Mouse (Mus musculus): ENCODE measurements at regions not wholly inside any gene's neighbourhood (a gene's known extent, or its start where the extent isn't known, plus 50 kb on each side); places are given as distances from the start of the nearest gene placed in this dataset.

DNA sequence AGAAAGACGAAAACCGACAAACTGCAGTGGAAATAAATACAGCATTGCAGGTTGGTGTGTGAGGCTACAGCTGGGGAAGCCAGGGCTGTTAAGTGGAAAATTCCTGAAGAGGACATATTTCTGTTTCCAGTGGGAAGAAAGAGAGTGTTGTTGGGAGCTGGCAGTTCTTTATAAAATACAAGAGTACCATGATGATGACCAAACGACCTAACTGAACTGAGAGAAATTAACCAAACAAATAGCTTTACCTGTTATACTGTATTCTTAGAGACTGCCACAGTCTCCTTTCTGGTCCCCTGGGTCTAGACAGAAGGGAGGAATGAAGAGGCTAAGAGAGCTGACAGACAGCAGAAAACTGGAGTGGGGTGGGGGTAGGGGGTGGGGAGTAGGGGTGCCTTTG lies 517.9 kb downstream of the Nyap2 start:
- Histone ChIP-seq H3K36me3 (ENCODE audit: control insufficient read depth, insufficient read depth, low read length) (no peaks in the 10 kb centered on the region), H3K9ac (replicated peaks; ENCODE audit: low read depth, low read length) (no peak overlapping the region), H3K9me3 (ENCODE audit: control insufficient read depth, low read depth, low read length) (no peaks in the 10 kb centered on the region; the same call in 1 of the 2 replicates), H3K27ac (ENCODE audit: low read length) (no peak overlapping the region), H3K27me3 (ENCODE audit: control insufficient read depth, insufficient read depth, low read length) (no peaks in the 10 kb centered on the region), H3K4me1 (ENCODE audit: control insufficient read depth, insufficient read depth, low read length) (no peaks in the 10 kb centered on the region), H3K4me2 (replicated peaks; ENCODE audit: low read depth, low read length) (no peak overlapping the region), H3K4me3 (ENCODE audit: low read depth, low read length) (no peak overlapping the region)
- ATAC-seq (ENCODE audit: insufficient number of reproducible peaks, insufficient read depth, low FRiP score, low read depth), result no peak
- WGBS, result 26% methylated on average over 3 of the region's 3 CpGs

DNA sequence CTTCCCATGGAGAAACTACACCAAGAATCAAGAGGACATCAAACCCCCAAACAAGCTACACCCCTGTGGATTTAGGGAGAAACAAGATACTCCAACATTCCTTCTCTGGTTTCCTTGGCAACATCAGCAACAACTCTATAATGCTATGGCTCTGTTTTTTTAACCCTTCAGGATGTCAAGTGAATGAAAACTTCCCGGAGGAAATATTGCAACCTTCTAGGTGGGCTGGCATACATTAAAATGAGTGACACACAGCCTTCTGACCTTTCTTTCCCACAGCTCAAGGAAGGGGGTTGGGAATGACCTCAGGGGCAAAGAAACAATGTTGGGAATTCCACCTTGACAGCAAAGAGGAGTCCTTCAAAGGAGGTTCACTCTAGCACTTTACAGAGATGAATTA lies 532.0 kb downstream of the Nyap2 start:
- Histone ChIP-seq H3K27me3 (ENCODE audit: control insufficient read depth, insufficient read depth, low read length) (no peaks in the 10 kb centered on the region), H3K9me3 (ENCODE audit: control insufficient read depth, low read depth, low read length) (no peaks in the 10 kb centered on the region), H3K36me3 (ENCODE audit: control insufficient read depth, insufficient read depth, low read length) (no peaks in the 10 kb centered on the region), H3K4me1 (ENCODE audit: control insufficient read depth, insufficient read depth, low read length) (no peaks in the 10 kb centered on the region), H3K27ac (ENCODE audit: low read length) (no peak overlapping the region), H3K4me3 (ENCODE audit: low read depth, low read length) (no peak overlapping the region), H3K9ac (replicated peaks; ENCODE audit: low read depth, low read length) (no peak overlapping the region), H3K4me2 (replicated peaks; ENCODE audit: low read depth, low read length) (no peak overlapping the region)
- no peak for ATAC-seq (ENCODE audit: insufficient number of reproducible peaks, insufficient read depth, low FRiP score, low read depth)
- WGBS, result 2% methylated on average over 1 of the region's 1 CpGs

DNA sequence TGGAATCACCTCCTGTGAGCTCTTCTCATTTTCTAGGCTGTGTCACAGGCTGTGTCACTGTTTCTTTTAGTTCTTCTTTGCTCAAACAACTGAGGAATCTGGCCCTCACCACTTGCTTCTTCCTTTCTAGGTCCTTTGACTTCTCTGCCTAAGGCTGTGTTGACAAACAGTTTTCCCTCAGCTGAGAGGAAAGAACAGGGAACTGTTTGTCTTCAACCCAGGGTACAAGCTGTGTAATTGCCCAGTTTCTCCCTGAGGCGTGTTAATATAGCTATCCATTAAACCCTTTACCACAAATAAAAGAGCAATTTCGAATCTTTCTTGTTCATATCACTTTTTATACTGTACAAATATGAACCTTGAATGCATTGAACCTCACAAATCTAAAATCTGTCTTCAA lies 542.1 kb downstream of the Nyap2 start:
- H3K4me1 ChIP-seq (ENCODE audit: control insufficient read depth, insufficient read depth, low read length), result no peaks in the 10 kb centered on the region
- 80% methylated on average over 2 of the region's 2 CpGs for WGBS
- ATAC-seq (ENCODE audit: insufficient number of reproducible peaks, insufficient read depth, low FRiP score, low read depth), result no peak

GRCm38 (mm10) chr1:81624141-81624540 lies 547.4 kb downstream of the Nyap2 start:
- no peaks in the 10 kb centered on the region for H3K9me3 ChIP-seq (ENCODE audit: control insufficient read depth, low read depth, low read length)
- no peak for ATAC-seq (ENCODE audit: insufficient number of reproducible peaks, insufficient read depth, low FRiP score, low read depth)
- H3K4me1 ChIP-seq (ENCODE audit: control insufficient read depth, insufficient read depth, low read length), result no peaks in the 10 kb centered on the region
- H3K36me3 ChIP-seq (ENCODE audit: control insufficient read depth, insufficient read depth, low read length), result no peaks in the 10 kb centered on the region
- H3K27ac ChIP-seq (ENCODE audit: low read length), result no peak overlapping the region
- H3K9ac ChIP-seq (replicated peaks; ENCODE audit: low read depth, low read length), result no peak overlapping the region
- 70% methylated on average over 4 of the region's 4 CpGs for WGBS
- no peaks in the 10 kb centered on the region for H3K27me3 ChIP-seq (ENCODE audit: control insufficient read depth, insufficient read depth, low read length)
- H3K4me2 ChIP-seq (replicated peaks; ENCODE audit: low read depth, low read length), result no peak overlapping the region
- no peak overlapping the region for H3K4me3 ChIP-seq (ENCODE audit: low read depth, low read length)

More for the DNA sequence above, 542.1 kb downstream of the Nyap2 start:
- Histone ChIP-seq H3K27ac (ENCODE audit: low read length) (no peak overlapping the region), H3K4me3 (ENCODE audit: low read depth, low read length) (no peak overlapping the region), H3K36me3 (ENCODE audit: control insufficient read depth, insufficient read depth, low read length) (no peaks in the 10 kb centered on the region), H3K27me3 (ENCODE audit: control insufficient read depth, insufficient read depth, low read length) (no peaks in the 10 kb centered on the region), H3K9ac (replicated peaks; ENCODE audit: low read depth, low read length) (no peak overlapping the region), H3K9me3 (ENCODE audit: control insufficient read depth, low read depth, low read length) (no peaks in the 10 kb centered on the region), H3K4me2 (replicated peaks; ENCODE audit: low read depth, low read length) (no peak overlapping the region)

GRCm38 (mm10) chr1:81632704-81633103 lies 556.0 kb downstream of the Nyap2 start:
- H3K27me3 ChIP-seq (ENCODE audit: control insufficient read depth, insufficient read depth, low read length), result no peaks in the 10 kb centered on the region
- H3K4me3 ChIP-seq (ENCODE audit: low read depth, low read length), result no peak overlapping the region
- H3K27ac ChIP-seq (ENCODE audit: low read length), result no peak overlapping the region
- ATAC-seq (ENCODE audit: insufficient number of reproducible peaks, insufficient read depth, low FRiP score, low read depth), result no peak
- no peak overlapping the region for H3K4me2 ChIP-seq (replicated peaks; ENCODE audit: low read depth, low read length)
- no peaks in the 10 kb centered on the region for H3K4me1 ChIP-seq (ENCODE audit: control insufficient read depth, insufficient read depth, low read length)
- H3K36me3 ChIP-seq (ENCODE audit: control insufficient read depth, insufficient read depth, low read length), result no peaks in the 10 kb centered on the region
- 77% methylated on average over 1 of the region's 1 CpGs for WGBS
- no peak overlapping the region for H3K9ac ChIP-seq (replicated peaks; ENCODE audit: low read depth, low read length)
- H3K9me3 ChIP-seq (ENCODE audit: control insufficient read depth, low read depth, low read length), result no peaks in the 10 kb centered on the region

DNA sequence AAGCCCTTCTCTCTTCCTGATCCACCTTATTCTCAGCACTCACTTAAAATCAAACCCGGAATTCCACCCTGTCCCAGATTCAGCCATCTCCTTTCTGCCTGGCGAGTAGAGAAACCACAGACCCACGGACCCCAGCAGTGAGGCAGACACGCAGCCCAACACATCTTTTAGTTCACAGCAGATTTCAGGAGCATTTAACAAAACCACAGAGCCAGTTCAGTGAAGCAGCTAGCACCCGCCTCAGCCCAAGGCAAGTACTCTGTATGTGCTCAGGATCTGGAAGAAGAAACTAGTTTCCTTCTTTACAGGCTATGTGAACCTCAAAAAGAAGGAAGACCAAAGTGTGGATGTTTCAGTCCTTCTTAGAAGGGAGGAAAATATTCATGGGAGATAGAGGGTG lies 560.6 kb downstream of the Nyap2 start:
- Histone ChIP-seq H3K4me3 (ENCODE audit: low read depth, low read length) (no peak overlapping the region), H3K4me1 (ENCODE audit: control insufficient read depth, insufficient read depth, low read length) (no peaks in the 10 kb centered on the region), H3K9ac (replicated peaks; ENCODE audit: low read depth, low read length) (no peak overlapping the region), H3K36me3 (ENCODE audit: control insufficient read depth, insufficient read depth, low read length) (no peaks in the 10 kb centered on the region), H3K27me3 (ENCODE audit: control insufficient read depth, insufficient read depth, low read length) (no peaks in the 10 kb centered on the region), H3K27ac (ENCODE audit: low read length) (no peak overlapping the region), H3K9me3 (ENCODE audit: control insufficient read depth, low read depth, low read length) (no peaks in the 10 kb centered on the region), H3K4me2 (replicated peaks; ENCODE audit: low read depth, low read length) (no peak overlapping the region)
- no peak for ATAC-seq (ENCODE audit: insufficient number of reproducible peaks, insufficient read depth, low FRiP score, low read depth)
- WGBS, result 86% methylated on average over 5 of the region's 5 CpGs

DNA sequence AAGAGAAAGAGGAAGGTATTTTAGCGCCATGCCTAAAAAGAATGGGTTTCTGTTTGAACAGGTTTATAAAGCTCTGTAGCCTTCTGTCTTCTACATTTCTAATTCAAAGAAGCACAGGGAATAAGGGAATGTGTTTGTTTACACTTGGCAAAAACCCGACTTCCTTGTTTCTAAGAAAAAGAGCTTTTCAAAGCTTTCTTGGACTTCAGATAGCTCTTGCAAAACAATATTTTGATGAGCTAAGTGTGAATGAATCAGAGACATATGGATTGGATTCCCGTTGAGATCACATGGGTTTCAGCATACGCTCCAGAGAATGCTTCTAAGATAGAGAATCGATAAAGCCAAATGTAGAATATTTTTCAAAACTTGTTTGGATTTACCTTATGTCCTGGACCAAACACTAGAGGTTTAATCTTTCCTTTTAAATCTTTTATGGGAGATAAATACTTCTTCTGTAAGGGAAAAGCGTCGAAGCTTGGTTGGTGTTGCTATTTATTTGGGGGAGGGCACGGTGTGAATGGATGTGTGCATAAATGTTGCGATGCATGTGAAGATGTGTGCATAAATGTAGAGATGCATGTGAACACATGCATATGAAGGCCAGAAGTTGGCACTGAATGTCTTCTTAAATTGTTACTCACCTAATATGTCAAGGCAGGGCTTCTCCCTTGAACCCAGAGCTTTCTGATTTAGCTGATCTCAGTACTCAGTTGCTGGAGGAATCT lies 576.4 kb downstream of the Nyap2 start:
- H3K27ac ChIP-seq (ENCODE audit: low read length), result no peak overlapping the region

GRCm38 (mm10) chr1:81661245-81661644 lies 571.7 kb upstream of the Gm9747 start:
- no peaks in the 10 kb centered on the region for H3K4me1 ChIP-seq (ENCODE audit: control insufficient read depth, insufficient read depth, low read length)
- no peak overlapping the region for H3K9ac ChIP-seq (replicated peaks; ENCODE audit: low read depth, low read length)
- ATAC-seq (ENCODE audit: insufficient number of reproducible peaks, insufficient read depth, low FRiP score, low read depth), result no peak
- no peaks in the 10 kb centered on the region for H3K9me3 ChIP-seq (ENCODE audit: control insufficient read depth, low read depth, low read length)
- 68% methylated on average over 4 of the region's 4 CpGs for WGBS
- H3K27me3 ChIP-seq (ENCODE audit: control insufficient read depth, insufficient read depth, low read length), result no peaks in the 10 kb centered on the region
- H3K36me3 ChIP-seq (ENCODE audit: control insufficient read depth, insufficient read depth, low read length), result no peaks in the 10 kb centered on the region
- H3K4me3 ChIP-seq (ENCODE audit: low read depth, low read length), result no peak overlapping the region
- no peak overlapping the region for H3K27ac ChIP-seq (ENCODE audit: low read length)
- no peak overlapping the region for H3K4me2 ChIP-seq (replicated peaks; ENCODE audit: low read depth, low read length)

More for the DNA sequence above, 576.4 kb downstream of the Nyap2 start:
- no peak for ATAC-seq (ENCODE audit: insufficient number of reproducible peaks, insufficient read depth, low FRiP score, low read depth)
- Histone ChIP-seq H3K27me3 (ENCODE audit: control insufficient read depth, insufficient read depth, low read length) (no peaks in the 10 kb centered on the region), H3K9ac (replicated peaks; ENCODE audit: low read depth, low read length) (no peak overlapping the region), H3K9me3 (ENCODE audit: control insufficient read depth, low read depth, low read length) (no peaks in the 10 kb centered on the region), H3K4me1 (ENCODE audit: control insufficient read depth, insufficient read depth, low read length) (no peaks in the 10 kb centered on the region), H3K4me2 (replicated peaks; ENCODE audit: low read depth, low read length) (no peak overlapping the region), H3K4me3 (ENCODE audit: low read depth, low read length) (no peak overlapping the region), H3K36me3 (ENCODE audit: control insufficient read depth, insufficient read depth, low read length) (no peaks in the 10 kb centered on the region)
- WGBS, result 81% methylated on average over 9 of the region's 9 CpGs

DNA sequence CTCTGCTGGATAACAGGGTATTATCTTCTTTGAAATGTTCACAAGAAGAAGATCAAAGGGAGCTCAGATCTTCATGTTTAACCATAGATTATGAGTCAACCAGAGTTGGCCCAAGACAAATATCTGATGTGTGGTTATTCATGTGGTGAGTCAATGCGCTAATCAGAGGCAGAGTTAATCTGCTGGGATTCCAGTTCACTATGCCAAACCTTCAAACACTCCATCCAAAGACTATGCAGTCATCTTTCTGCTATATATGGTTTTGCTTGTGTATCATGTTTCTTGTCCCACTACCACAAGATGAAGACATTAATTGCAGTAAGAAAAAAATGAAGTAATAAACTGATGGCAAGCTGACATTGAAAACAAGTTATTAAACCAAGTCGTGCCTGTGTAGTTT lies 561.8 kb upstream of the Gm9747 start:
- Histone ChIP-seq H3K4me2 (replicated peaks; ENCODE audit: low read depth, low read length) (no peak overlapping the region), H3K4me3 (ENCODE audit: low read depth, low read length) (no peak overlapping the region), H3K9me3 (ENCODE audit: control insufficient read depth, low read depth, low read length) (no peaks in the 10 kb centered on the region), H3K27me3 (ENCODE audit: control insufficient read depth, insufficient read depth, low read length) (no peaks in the 10 kb centered on the region), H3K9ac (replicated peaks; ENCODE audit: low read depth, low read length) (no peak overlapping the region), H3K36me3 (ENCODE audit: control insufficient read depth, insufficient read depth, low read length) (no peaks in the 10 kb centered on the region), H3K4me1 (ENCODE audit: control insufficient read depth, insufficient read depth, low read length) (no peaks in the 10 kb centered on the region), H3K27ac (ENCODE audit: low read length) (no peak overlapping the region)
- 84% methylated on average over 2 of the region's 2 CpGs for WGBS
- no peak for ATAC-seq (ENCODE audit: insufficient number of reproducible peaks, insufficient read depth, low FRiP score, low read depth)
